Mouse (Mus musculus): Measurements from ENCODE around the gene Ngfr.
"Not testable (repeated sequence)": the region's sequence is repeated elsewhere in the genome, so short reads cannot be mapped to it uniquely, and the experiment has no call there.

Gene Ngfr

DNA sequence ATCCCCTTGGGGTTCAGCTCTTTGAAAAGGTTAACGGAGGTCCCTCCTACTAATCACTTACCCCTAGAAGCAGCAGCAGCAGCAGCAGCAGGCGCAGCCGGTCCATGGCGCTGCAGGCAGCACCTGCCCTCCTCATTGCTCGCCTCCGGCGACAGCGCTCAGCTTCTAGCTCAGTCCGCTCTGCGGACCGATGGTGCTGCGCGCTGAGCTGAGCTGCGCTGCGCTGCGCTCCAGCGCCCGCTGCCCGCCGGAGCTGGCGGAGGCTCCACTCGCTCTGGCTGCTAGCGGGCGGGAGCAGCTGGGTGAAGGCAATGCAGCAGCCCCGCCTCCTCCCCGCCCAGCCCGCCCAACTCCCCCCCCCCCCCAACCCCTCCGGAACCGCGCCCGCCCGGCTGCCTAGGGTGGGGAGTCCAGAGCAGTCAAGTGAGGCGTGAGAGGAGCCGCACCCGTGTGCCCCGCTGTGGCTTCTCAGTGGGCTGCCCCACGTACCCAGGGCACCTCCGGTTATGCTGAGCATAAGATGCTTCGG is at the start of gene Ngfr:
Gene Ngfr, minus strand, starts transcription at position 313 of the 529 bp plus-strand sequence.
- peak; percentile 13 for DNase-seq

DNA sequence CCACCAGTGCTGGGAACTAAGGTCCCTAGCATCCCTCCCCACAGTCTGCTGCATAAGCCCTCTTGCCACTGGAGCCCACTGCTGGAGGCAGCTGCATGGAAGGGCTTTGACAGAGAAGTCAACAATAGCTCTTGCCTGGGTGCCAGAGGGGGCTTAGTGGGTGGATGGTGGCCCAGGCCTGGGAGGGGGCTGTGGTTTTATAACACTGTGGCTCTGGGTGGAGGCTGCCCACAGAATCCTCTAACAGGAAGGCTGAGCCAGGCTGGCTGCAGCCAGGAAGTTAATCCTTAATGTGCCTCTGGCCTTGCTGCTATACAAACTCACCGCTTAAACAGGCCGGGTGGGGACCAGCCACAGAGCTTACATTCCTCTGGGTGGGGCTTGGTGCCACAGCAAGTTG is 47.5 kb upstream of the Ngfr start:
- no peak for DNase-seq

- DNase-seq, result no peak
Measured at GRCm38 (mm10) chr11:95633512-95634000, 46.0 kb upstream of the Ngfr start.

- DNase-seq, result peak; percentile 22
Measured at GRCm38 (mm10) chr11:95632474-95632873, 44.9 kb upstream of the Ngfr start.

GRCm38 (mm10) chr11:95631301-95631700 is 43.8 kb upstream of the Ngfr start:
- no peak for DNase-seq

GRCm38 (mm10) chr11:95630558-95630957 is 43.0 kb upstream of the Ngfr start:
- no peak for DNase-seq

DNA sequence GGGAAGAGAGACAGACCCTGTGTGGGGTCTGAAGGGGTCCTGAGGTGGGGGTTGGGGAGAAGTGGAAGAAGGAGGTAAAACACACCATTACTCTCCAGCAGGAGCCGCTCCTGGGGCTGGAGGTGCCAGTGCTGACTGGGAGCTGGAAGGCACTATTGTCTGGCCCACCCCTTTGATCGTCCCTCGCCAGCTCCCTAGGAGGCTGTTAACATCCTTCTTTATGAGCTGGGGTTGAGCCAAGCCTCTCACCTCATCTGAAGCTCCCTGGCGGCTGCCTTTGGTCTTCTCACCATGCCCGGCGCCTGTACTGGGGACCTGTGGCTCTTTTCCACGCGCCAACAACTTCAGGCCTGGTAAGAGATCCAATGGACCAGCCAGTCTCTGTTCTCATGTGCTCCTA is 34.9 kb upstream of the Ngfr start:
- DNase-seq, result no peak

- DNase-seq, result no peak
Measured at GRCm38 (mm10) chr11:95621541-95622130, 34.1 kb upstream of the Ngfr start.

DNA sequence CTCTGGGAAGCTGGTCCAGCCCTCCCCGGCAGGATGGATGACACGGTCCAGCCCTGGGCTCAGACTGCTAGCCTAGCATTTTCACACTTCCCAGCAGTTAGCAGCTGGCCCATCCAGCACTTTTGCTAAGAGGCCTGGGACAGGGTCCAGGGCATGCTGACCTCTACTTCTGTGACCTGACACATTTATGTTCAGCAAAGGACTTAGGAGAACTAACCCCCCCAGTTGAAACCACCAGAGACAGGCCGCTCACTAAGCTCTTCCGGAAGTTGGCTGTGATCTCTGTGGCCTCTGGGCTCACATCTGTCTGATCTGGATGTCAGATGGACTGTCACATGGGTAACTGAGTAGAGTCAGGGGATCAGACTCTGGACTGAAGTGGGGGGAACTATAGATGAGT is 33.5 kb upstream of the Ngfr start:
- DNase-seq, result no peak

GRCm38 (mm10) chr11:95619886-95620444 is 32.4 kb upstream of the Ngfr start:
- no peak for DNase-seq

DNA sequence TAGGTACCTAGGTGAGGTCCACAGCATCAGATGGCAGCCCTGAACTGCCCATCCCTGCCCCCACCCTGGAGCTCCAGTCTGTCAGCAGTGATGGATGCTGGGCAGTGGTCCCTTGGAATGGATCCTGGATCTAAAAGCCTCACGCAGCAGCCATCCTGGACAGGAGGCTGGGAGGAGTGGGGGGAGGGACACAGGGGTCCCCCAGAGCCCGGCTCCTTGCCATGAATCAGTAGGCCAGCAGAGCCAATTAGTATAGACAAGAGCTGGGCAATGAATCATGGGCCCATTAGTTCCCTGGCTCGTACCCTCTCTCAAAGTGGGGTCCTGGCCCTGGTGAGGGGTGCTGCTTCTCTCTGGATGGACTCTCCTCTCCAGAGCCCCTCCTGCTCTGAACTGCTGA is 31.5 kb upstream of the Ngfr start:
- no peak for DNase-seq

DNA sequence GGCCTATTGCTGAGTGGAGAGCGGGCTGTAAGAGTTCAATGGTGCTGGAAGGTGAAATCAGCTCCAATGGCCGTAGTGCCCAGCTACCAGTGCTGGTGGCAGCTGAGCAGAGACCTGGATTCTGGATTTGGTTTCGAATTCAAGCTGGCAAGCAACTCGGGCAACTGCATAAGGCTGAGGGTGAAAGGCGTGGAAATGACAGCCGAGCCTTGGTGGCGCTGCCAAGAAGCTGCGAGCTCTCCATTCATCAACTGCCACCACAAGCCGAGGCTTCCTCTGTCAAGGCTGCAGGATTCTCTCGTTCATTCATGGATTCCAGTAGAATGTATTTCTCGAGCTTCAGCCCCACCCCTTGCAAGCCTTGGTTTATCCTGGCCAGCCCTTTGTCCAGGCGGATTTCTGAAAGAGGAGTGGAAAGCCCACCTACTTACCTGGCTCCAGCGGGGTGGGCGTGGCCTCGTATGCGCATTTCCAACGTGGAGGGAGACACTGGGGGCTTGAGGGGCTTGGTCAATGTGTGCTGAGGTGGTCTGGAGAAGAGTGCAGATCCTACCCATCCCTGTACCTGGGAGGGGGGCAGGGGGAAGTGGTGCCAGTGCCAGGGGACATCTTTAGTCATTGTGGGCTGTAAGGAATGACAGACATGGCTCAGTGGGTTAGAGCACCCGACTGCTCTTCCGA is 30.4 kb upstream of the Ngfr start:
- DNase-seq, result peak; percentile 6

DNA sequence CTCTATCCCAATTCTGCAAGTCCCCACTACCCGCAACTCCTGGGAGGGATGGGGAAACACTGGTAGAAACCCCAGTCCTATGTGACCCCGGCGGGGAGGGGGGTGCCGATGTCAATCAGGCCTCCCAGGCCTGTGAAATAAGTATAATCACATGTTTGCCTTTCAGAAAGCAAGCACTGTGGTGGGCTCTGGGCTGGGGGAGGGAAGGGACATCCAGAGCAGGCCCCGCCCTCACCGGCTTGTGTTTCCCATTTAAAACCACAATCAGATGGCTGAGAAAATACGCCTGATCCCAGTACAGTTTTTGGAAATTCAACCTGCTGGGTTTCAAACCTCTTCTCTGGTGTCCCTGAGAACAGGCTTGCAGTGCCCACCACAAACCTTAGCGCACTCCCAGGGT is 27.2 kb upstream of the Ngfr start:
- DNase-seq, result no peak

DNA sequence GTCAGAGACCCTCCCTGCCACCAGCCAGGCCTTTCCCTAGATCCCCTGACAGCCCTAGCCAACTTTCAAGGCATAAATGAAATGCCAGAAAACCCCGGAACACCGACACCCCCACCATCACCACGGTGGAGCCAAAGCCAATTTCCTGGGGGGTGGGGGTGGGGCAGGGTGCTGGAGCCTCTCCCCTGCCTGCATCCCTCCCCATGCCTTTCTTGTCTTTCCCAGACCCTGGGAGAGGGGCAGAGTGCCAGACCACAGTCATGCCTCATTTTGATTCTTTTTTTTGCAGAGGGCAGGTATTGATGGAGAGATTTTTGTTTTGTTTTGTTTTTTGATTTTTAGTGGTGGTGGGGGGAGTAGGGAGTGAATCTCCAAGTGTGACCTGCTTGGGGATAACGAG is 23.7 kb upstream of the Ngfr start:
- DNase-seq, result no peak

- no peak for DNase-seq
Measured at GRCm38 (mm10) chr11:95610391-95610902, 22.9 kb upstream of the Ngfr start.

DNA sequence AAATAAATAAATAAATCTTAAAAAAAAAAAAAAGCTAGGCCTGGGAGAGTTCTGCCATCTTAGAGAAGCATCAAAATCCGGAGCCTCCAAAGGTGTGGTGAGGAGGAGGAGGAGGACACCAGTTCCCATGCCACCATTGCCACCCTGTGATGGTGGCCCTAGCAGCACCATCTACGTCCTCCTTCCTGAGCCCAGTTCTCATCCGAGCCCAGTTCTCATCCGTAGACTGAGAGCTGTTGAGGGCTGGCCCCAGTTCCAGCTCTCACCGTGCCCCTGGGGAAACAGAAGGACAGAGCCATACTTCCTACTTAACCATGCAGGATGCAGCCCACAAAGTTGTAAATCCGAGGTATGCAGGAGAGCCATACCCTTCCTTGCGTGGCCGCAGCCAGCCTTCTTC is 22.4 kb upstream of the Ngfr start:
- no peak for DNase-seq

GRCm38 (mm10) chr11:95607286-95607685 is 19.8 kb upstream of the Ngfr start:
- not testable (repeated sequence) for DNase-seq

GRCm38 (mm10) chr11:95598214-95599062 is 10.9 kb upstream of the Ngfr start:
- DNase-seq, result no peak

- no peak for DNase-seq
Measured at GRCm38 (mm10) chr11:95597741-95598140, 10.2 kb upstream of the Ngfr start.

GRCm38 (mm10) chr11:95596704-95597103 is 9.2 kb upstream of the Ngfr start:
- no peak for DNase-seq

DNA sequence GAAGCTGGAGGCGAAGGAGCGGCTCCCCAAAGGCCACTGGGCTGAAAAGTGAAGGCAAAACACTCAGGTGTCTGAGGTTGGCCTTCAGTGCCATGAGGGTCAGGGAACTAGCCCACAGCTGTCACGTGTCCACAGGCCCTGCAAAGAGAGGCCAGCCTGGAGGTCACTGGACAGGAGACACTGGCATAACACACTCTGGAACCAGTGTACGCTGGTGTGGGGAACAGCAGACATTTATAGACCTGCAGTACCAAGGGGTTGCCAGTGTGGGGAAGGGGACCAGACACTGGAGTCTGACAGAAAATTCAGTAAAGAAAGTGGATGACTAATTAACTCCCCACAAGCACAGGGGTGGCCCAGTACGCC is 8.6 kb upstream of the Ngfr start:
- DNase-seq, result no peak

DNA sequence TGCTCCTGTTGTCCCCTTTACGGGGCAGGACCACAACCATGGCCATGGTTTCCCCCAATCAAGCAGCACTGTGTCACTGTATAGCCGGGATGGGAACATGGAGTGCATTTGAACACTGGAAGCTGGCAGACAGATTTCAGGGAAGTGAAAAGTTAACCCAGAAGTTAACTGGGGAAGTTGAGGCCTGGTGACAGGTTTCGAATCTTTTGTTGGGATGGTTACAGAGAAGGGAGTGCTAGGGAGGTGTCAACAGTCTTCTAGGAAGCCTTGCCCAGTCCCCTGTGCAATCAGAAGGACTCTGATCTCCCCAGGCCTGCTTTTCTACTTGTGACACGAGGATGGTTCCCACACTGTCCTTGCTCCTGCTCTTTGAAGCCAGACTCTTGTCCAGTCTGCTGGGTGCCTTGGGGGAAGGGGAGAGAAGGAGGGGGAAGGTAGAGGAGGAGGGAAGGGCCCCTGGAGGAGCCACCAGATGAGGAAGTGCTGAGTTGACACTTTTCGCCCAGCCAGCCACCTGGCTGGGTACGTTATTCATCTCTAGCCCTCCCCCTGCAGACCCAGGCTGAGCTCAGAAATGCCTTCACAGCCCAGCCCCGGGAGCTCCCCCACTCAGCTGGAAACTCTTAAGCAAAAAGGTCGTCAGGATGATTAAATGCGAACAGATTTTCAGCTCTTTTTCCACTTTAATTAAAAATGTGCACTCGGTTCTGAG is 8.1 kb upstream of the Ngfr start:
- no peak for DNase-seq

Data from cerebellum, adult 9-11 months (tissue).